Mouse (Mus musculus): Measurements from ENCODE around the gene Nacc1. TPM values are rescaled to one million over a fixed set of nuclear protein-coding genes. Genes with fewer than 3 reads are reported as not detected.

Nacc1 gene
- total RNA-seq, 2 experiments from 2014 or later = 91.8 to 93.9 TPM

DNA sequence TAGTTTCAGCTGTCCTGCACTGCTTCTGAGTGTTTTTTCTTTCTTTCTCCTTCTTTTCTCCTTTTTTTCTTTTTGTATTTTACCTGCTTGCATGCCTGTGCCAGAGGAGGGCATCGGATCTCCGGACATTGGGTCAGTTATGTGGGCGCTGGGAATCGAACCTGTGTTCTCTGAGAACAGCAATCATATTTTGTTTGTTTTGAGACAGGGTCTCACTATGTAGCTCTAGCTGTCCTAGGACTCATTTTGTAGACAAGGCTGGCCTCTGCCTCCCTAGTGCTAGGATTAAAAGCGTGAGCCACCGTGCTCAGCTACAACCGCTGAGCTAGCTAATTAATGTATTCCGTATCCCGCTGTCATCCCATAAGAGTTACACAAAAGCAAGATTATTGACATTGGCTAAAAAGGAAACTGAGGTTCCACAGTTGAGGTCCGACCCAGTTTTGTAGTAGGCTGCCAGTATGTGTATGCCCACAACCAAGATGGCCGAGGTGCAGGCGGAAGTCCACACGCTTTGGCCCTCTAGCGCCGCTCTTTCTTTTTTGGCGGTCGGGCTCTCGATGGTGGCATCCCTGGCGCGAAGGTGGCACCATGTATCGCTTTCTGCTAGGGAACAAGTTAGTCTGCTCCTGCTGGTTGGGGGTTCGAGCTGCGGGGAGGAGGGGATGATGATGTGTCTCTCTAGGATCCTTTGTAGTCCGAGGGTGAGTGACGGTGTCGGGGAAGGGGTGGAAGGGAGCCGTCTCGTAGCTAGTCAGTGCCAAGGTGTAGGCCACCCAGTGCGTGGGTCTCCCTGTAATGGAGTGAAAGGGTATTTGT, 22.9 kb downstream of the Nacc1 start:
- H3K27ac ChIP-seq = peak overlapping the region; percentile 86
- peak; percentile 64 for TF ChIP-seq CTCF (conservative IDR thresholded peaks at IDR 0.05)
- peak overlapping the region; percentile 85 for H3K4me3 ChIP-seq
- DNase-seq (ENCODE audit: low spot score in 2 of 2) = peak; percentile 79 to 85

DNA sequence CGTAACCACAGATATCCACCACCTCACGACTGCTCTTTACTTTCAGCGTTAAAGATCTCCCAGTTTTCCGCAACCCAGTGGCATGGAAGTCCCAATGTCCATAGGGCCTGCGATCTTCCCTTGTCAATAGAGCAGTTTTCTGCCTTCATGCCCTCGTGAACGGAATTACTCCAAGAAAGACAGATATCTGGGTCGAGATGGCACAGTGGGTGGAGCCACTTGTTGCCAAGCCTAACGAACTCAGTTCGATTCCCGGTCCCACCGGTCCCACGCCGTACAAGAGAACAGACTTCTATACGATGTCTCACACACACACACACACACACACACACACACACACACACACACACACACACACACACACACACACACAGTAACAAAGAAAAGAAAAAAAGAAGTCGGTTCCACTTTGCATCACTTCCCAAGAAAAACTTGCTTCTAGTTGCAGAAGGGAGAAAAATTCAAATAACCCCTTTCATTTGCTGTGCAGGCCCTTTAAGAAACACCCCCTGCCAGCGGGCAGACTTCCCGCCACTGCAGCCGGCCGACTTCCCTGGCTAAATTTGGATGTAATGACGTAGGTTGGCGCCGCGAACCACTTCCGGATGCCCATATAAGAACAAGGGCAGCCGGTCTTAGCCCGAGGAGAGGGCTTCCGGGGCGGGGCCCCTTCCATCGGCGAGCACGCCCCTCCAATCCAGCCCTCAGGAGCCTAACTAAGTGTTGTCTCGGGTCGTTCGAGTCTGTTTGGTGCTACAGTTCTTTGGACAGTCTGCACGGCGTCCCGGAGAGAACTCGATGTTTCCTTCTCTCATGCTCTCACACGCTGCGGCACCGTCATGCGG, 24.0 kb downstream of the Nacc1 start:
- DNase-seq (ENCODE audit: low spot score in 2 of 2) = peak; percentile 96 to 97
- TF ChIP-seq CTCF (conservative IDR thresholded peaks at IDR 0.05) = no peak
- peak overlapping the region; percentile 86 for H3K27ac ChIP-seq

DNA sequence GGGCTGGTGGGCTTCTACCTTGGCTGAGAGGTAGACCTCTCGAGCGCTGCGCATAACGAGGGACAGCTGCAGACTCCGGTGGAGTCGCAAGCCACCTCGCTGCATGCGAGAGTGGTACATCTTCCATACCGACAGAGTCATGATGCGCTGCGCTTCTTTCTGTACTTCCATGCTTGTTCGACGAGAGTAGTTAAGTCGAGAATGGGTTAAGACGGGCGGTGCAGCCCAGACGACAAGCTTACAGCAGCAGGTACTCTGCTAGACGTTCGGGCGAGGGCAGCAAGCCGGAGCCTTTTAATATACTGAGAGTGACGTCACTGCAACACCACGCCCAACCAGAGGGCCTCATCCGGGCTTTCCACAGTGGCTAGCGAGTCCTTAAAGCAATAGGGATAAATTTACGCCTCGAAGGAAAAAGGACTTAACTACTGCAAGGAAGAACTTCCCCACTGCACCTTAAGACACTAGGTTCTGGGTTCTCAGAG, 25.0 kb downstream of the Nacc1 start, which contains the start of gene Ier2:
Gene Ier2, minus strand, starts transcription at position 272 of the 485 bp plus-strand sequence.
- peak within 1 kb of the TSS; percentile 85 for H3K4me3 ChIP-seq
- peak within 1 kb of the TSS; percentile 89 for H3K27ac ChIP-seq
- DNase-seq (ENCODE audit: low spot score in 2 of 2) = peak; percentile 89 to 93
- peak; percentile 34 for TF ChIP-seq CTCF (conservative IDR thresholded peaks at IDR 0.05)

More for the DNA sequence above, 24.0 kb downstream of the Nacc1 start:
- peak overlapping the region; percentile 85 for H3K4me3 ChIP-seq

DNA sequence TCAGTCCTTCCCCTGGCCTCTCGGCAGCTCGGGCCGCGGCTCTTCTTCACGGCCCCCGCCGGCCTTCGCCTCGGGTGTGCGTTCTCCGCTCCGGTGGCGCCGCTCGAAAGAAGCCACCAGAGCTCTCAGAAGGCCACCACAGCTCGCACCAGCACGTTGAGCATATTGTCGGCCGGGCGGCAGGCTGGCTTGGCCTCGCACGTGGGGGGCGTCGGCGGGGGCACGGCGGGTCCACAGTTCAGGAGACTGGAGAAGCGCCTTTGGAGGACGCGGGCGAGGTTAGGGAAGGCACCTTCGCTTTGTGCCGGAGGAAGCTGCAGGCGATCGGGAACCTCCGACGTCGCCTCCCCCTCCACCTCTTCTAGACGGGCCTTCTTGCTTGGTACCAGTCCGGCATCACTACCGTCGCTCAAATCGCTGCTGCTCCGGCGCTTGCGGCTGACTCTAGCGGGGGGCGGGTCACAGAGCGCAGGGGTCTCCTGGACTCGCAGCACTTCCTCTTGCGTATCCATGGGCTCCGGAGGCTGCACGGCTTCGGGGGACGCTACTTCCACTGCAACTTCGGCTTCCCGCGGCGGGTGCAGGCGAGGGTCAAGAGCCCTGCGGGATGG, 25.6 kb downstream of the Nacc1 start:
- Histone ChIP-seq H3K27ac (peak overlapping the region; percentile 89), H3K4me3 (peak overlapping the region; percentile 85)
- no peak for DNase-seq (ENCODE audit: low spot score in 2 of 2)
- no peak for TF ChIP-seq CTCF (conservative IDR thresholded peaks at IDR 0.05)

DNA sequence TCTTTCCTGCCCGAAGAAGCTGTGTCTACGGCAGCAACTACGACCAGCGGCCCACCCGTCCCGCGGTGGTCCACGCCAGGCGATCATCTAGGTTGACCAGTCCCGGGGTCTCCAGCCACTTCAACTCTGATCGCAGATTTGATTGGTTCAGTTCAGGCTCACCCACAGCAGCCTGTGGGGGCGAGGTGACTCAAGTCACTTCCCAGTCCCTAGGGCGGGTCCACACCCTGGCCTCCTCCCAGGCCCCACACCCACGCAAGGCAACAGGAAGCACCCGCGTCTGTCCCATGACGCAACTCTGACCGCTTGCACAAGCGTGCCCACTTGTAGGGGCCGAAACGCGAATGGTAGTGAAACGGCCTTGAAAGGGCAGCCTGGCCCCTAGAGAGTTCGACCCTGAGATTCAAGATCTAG, 26.2 kb downstream of the Nacc1 start:
- Histone ChIP-seq H3K4me3 (peak overlapping the region; percentile 85), H3K27ac (peak overlapping the region; percentile 89)
- no peak for TF ChIP-seq CTCF (conservative IDR thresholded peaks at IDR 0.05)
- no peak for DNase-seq (ENCODE audit: low spot score in 2 of 2)

DNA sequence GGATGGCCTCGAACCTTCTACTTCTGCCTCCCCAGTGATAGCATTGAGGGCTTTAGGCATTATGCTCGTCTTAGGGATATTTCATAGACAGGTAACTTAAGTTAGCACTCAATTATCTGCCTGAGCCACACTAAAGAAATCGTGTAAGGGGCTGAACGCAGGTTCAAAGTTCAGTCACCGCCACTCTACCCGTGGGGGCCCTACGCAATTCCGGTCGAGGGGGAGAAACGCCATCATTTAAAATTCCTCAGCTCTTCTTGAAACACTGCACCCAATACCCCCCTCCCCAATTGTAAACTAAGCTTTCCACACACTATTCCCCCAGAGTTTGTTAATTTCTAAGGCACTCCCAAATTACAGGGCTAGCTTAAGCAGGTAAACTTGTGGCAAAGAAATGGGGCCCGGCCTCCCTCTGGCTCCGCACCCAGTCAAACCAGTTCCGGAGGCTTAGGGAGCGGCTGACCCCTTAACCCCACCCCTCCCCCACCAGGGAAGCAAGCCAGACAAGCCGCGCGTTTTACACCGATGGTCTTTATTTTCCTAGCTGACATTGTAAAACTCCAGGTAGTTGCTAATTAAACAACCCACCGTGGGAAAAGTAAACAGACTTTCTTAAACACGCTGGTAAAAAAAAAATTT, 26.7 kb downstream of the Nacc1 start:
- H3K4me3 ChIP-seq = peak overlapping the region; percentile 85
- no peak for TF ChIP-seq CTCF (conservative IDR thresholded peaks at IDR 0.05)
- DNase-seq (ENCODE audit: low spot score in 2 of 2) = no peak
- H3K27ac ChIP-seq = peak overlapping the region; percentile 89

DNA sequence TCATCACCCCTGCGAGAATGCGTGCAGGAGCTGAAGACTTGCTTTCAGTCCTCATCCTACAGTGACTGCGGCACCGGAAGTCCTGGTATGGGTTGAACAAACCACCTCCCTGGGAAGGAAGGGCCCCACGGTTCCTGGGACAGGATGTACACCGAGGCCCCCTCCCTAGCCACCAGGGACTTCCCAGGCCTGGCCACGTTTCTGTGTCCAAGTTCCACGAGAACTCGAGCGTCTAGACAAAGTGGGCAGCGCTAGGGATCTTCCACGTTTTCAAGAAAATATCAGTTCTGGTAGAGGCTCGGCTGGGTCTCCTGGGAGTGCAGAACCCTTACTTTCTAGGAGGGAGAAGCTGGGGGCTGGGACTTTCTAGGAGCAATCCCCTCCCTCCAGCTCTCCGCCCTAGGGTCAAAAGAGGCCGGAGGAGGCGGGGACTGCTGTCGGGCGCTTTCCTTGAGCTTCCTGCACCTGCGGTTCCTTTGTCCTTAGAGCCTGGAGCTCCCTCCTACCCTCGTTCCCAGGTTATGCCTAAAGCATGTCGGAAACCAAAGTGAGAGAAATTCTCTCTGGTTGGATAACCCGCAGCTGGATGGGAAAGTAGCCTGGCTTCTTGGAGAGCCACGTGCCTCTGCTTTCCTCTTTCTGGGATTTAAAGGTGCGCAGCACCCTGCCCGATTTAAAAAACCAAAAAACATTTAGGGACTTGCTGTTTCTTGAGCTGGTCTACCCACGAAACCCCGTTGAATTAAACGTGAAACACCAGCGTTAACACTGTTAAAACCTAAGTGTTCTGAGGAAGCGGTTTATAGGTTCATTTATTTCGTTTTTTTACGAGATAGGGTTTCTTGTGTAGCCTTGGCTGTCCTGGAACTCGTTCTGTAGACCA, 27.5 kb downstream of the Nacc1 start:
- Histone ChIP-seq H3K27ac (peak overlapping the region; percentile 89), H3K4me3 (peak overlapping the region; percentile 85)
- TF ChIP-seq CTCF (conservative IDR thresholded peaks at IDR 0.05) = no peak
- DNase-seq (ENCODE audit: low spot score in 2 of 2) = no peak

DNA sequence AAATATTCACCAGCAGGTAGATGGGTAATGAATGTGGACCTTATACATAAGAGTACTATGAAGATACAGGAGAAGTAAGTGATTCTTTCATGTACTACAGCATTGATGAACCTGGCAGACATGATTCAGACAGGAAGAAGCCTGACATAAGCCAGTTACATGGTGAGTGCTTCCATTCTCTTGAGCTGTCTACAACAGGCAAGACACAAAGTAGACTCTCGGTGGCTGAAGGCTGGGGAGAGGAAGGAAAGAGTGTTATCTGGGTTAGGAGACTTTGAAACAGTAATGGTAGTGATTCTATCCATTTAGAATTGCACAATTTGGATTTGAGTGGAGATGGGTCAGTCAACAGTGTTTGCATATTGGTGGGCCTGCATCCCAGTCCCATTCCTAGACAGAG, 28.7 kb downstream of the Nacc1 start:
- TF ChIP-seq CTCF (conservative IDR thresholded peaks at IDR 0.05) = no peak
- H3K27ac ChIP-seq = no peak overlapping the region
- H3K4me3 ChIP-seq = no peak overlapping the region
- DNase-seq (ENCODE audit: low spot score in 2 of 2) = no peak

DNA sequence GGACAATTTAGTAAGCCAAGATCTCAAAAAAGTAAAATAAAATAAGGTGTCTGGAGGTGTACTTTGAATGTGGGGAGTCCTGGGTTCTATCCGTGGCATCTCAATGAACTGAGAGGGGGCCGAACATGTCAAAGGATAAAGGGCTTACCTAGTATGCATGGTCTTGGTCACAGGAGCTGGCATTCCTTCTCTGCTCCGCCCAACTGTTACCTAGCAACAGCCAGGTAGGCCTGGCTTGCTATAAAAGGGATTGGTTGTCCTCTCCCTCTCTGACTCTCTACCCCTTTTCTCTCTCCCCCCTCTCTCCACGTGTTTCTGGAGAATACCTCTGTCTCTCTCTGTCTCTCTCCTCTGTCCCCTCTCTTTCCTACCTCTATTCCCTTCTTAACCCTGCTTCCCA, 30.0 kb downstream of the Nacc1 start:
- no peak for DNase-seq (ENCODE audit: low spot score in 2 of 2)
- Histone ChIP-seq H3K27ac (no peak overlapping the region), H3K4me3 (no peak overlapping the region)
- TF ChIP-seq CTCF (conservative IDR thresholded peaks at IDR 0.05) = no peak

DNA sequence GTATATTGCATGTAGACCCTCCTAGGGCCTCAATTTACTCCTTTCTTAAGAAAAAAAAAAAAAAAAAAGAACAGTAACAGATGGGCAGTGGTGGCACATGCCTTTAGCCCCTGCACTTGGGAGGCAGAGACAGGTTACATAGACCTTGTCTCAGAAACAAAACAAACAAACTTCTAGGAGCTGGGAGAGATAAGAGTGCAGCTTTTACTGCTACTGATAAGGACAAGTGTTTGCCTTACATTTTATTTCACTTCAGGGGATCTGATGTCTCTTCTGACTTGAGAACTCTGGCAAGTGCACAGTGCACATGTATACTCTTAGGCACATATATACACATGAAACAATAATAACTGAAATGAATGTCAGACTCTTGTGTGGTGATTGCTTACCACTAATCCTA, 30.5 kb downstream of the Nacc1 start:
- TF ChIP-seq CTCF (conservative IDR thresholded peaks at IDR 0.05) = no peak
- no peak for DNase-seq (ENCODE audit: low spot score in 2 of 2)
- Histone ChIP-seq H3K27ac (peak overlapping the region; percentile 85; the same call in 1 of the 2 replicates), H3K4me3 (no peak overlapping the region)

DNA sequence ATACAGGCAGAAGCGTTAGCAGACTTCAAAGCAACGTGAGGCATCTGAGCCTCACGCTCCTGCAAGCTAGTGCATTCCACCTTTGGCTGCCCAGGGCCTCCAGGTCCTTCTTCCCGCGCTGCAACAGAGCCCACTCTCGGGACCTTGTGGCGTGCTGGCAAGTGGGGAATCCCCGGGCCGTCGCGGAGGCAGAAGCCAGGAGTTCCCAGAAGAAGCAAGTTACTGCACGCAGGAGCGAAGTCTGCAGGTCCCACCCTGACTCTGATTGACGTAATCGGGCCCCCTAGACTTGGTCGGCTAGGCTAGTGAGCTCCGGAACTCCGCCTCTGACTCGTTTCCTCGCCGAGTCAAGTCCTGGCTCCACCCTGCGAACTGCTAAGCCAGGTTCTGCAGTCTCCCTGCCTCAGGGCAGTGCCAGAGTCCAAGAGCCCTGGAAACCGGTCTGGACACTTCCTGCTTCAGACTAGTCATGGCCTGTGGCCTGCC, 31.0 kb downstream of the Nacc1 start:
- Histone ChIP-seq H3K27ac (peak overlapping the region; percentile 85), H3K4me3 (peak overlapping the region; percentile 39)
- DNase-seq (ENCODE audit: low spot score in 2 of 2) = no peak
- no peak for TF ChIP-seq CTCF (conservative IDR thresholded peaks at IDR 0.05)
